ENCODE assay signal across 13 mouse cellular contexts in the genomic region with DNA sequence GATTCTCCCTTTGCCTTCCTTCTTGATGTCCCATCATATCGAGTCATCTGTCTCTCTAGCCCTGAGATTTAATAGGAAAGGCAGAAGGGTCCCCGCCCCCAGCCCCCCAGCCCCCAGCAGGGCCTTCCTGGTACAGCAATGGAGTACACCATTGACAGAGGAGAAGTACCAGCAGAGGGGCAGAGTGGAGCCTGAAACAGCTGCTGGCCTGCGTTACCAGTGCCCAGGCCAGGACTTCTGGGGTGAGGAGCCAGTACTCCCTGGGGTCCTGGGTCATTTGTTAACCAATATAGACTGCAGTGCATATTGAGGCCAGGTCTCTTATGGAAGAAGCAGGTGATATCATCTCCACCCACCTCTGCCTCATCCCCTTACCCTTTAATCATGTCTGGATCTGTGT. TPM values are rescaled to one million over a fixed set of nuclear protein-coding genes. Genes with fewer than 3 reads are reported as not detected.
DNase-seq lines count a peak whose midpoint lies in the region; ATAC-seq lines count a peak whose summit lies in the region.
"Had no signal": no experiment of that assay in that cellular context is flagged by ENCODE, and none has a peak within 500 bp of the region (broad histone marks: within the 10 kb centered on the region; RNA-seq: fewer than 3 reads in every experiment).

No protein-coding gene starts in this region.

- no peak for DNase-seq in heart, adult 18-20 months
- no peak for DNase-seq in right cerebral cortex, postnatal 14 days
- no peak for DNase-seq in cerebellum, postnatal 14 days
- DNase-seq: layer of hippocampus, adult 9-11 months; right cerebral cortex, postnatal 25 days had no signal

- H3K9me3 ChIP-seq in heart, embryonic 13.5 days, result no peaks in the 10 kb centered on the region
- H3K9me3 ChIP-seq in midbrain, embryonic 12.5 days, result no peaks in the 10 kb centered on the region
- H3K9me3 ChIP-seq in midbrain, embryonic 16.5 days (replicated peaks; ENCODE audit: control insufficient read depth, low read length, poor library complexity, severe bottlenecking), result no peaks in the 10 kb centered on the region
- H3K9me3 ChIP-seq in hindbrain, embryonic 13.5 days, result no peaks in the 10 kb centered on the region
- no peaks in the 10 kb centered on the region for H3K9me3 ChIP-seq in midbrain, embryonic 15.5 days
- H3K9me3 ChIP-seq: embryonic facial prominence, embryonic 15.5 days had no signal

- H3K27ac ChIP-seq in heart, embryonic 13.5 days (replicated peaks), result peak overlapping the region; percentile 92
- H3K27ac ChIP-seq in midbrain, embryonic 12.5 days (replicated peaks), result peak overlapping the region; percentile 50
- no peak overlapping the region for H3K27ac ChIP-seq in midbrain, embryonic 16.5 days (ENCODE audit: low read length)
- peak overlapping the region; percentile 82 for H3K27ac ChIP-seq in hindbrain, embryonic 13.5 days
- H3K27ac ChIP-seq in midbrain, embryonic 15.5 days, result peak overlapping the region; percentile 4; the same call in 1 of the 2 replicates
- H3K27ac ChIP-seq: embryonic facial prominence, embryonic 15.5 days; kidney, postnatal 0 days had no signal

- H3K4me2 ChIP-seq in heart, embryonic 13.5 days, result no peak overlapping the region
- H3K4me2 ChIP-seq in midbrain, embryonic 12.5 days (replicated peaks), result no peak overlapping the region
- H3K4me2 ChIP-seq in midbrain, embryonic 16.5 days (ENCODE audit: low read length), result no peak overlapping the region
- no peak overlapping the region for H3K4me2 ChIP-seq in hindbrain, embryonic 13.5 days
- no peak overlapping the region for H3K4me2 ChIP-seq in midbrain, embryonic 15.5 days
- H3K4me2 ChIP-seq: embryonic facial prominence, embryonic 15.5 days had no signal

- peak overlapping the region; percentile 73 for H3K9ac ChIP-seq in heart, embryonic 13.5 days
- H3K9ac ChIP-seq in midbrain, embryonic 12.5 days (replicated peaks), result no peak overlapping the region
- H3K9ac ChIP-seq in midbrain, embryonic 16.5 days (ENCODE audit: low read depth, low read length), result no peak overlapping the region
- H3K9ac ChIP-seq in hindbrain, embryonic 13.5 days, result 0 out of 2 replicates have a peak overlapping the region, but pooled peaks have one; percentile 26
- no peak overlapping the region for H3K9ac ChIP-seq in midbrain, embryonic 15.5 days
- H3K9ac ChIP-seq: embryonic facial prominence, embryonic 15.5 days had no signal

- no peak overlapping the region for H3K4me3 ChIP-seq in heart, embryonic 13.5 days
- H3K4me3 ChIP-seq in midbrain, embryonic 12.5 days, result no peak overlapping the region
- no peak overlapping the region for H3K4me3 ChIP-seq in midbrain, embryonic 16.5 days (ENCODE audit: low read depth, low read length)
- H3K4me3 ChIP-seq in hindbrain, embryonic 13.5 days, result no peak overlapping the region
- H3K4me3 ChIP-seq in midbrain, embryonic 15.5 days, result no peak overlapping the region
- H3K4me3 ChIP-seq: embryonic facial prominence, embryonic 15.5 days had no signal

- peaks cover 100% of the 10 kb centered on the region for H3K4me1 ChIP-seq in heart, embryonic 13.5 days
- H3K4me1 ChIP-seq in midbrain, embryonic 12.5 days, result peaks cover 56% of the 10 kb centered on the region
- H3K4me1 ChIP-seq in midbrain, embryonic 16.5 days (ENCODE audit: control insufficient read depth, insufficient read depth, low read length), result peaks cover 39% of the 10 kb centered on the region
- H3K4me1 ChIP-seq in hindbrain, embryonic 13.5 days (replicated peaks), result peaks cover 84% of the 10 kb centered on the region
- peaks cover 56% of the 10 kb centered on the region for H3K4me1 ChIP-seq in midbrain, embryonic 15.5 days

- no peaks in the 10 kb centered on the region for H3K27me3 ChIP-seq in heart, embryonic 13.5 days (replicated peaks)
- H3K27me3 ChIP-seq in midbrain, embryonic 12.5 days, result no peaks in the 10 kb centered on the region
- H3K27me3 ChIP-seq in midbrain, embryonic 16.5 days (ENCODE audit: control insufficient read depth, insufficient read depth, low read depth, low read length), result no peaks in the 10 kb centered on the region
- no peaks in the 10 kb centered on the region for H3K27me3 ChIP-seq in hindbrain, embryonic 13.5 days
- H3K27me3 ChIP-seq in midbrain, embryonic 15.5 days (replicated peaks), result no peaks in the 10 kb centered on the region
- H3K27me3 ChIP-seq: CH12.LX; embryonic facial prominence, embryonic 15.5 days had no signal

- peaks cover 36% of the 10 kb centered on the region for H3K36me3 ChIP-seq in heart, embryonic 13.5 days
- H3K36me3 ChIP-seq in midbrain, embryonic 12.5 days, result peaks cover 49% of the 10 kb centered on the region
- H3K36me3 ChIP-seq in midbrain, embryonic 16.5 days (ENCODE audit: control insufficient read depth, insufficient read depth, low read length), result no peaks in the 10 kb centered on the region
- peaks cover 46% of the 10 kb centered on the region for H3K36me3 ChIP-seq in hindbrain, embryonic 13.5 days
- H3K36me3 ChIP-seq in midbrain, embryonic 15.5 days (replicated peaks), result no peaks in the 10 kb centered on the region

- ATAC-seq in heart, embryonic 13.5 days (ENCODE audit: extremely low read depth, insufficient number of reproducible peaks, low FRiP score, low TSS enrichment), result no peak
- ATAC-seq in midbrain, embryonic 12.5 days (ENCODE audit: low FRiP score, low read depth), result no peak
- ATAC-seq in midbrain, embryonic 16.5 days, result no peak
- no peak for ATAC-seq in hindbrain, embryonic 13.5 days (ENCODE audit: low FRiP score)
- no peak for ATAC-seq in midbrain, embryonic 15.5 days (replicated peaks)

- WGBS in heart, embryonic 13.5 days, result 70% methylated on average over 3 of the region's 3 CpGs
- WGBS in midbrain, embryonic 12.5 days, result 69% methylated on average over 3 of the region's 3 CpGs
- 71% methylated on average over 3 of the region's 3 CpGs for WGBS in midbrain, embryonic 16.5 days
- 64% methylated on average over 3 of the region's 3 CpGs for WGBS in hindbrain, embryonic 13.5 days
- WGBS in midbrain, embryonic 15.5 days, result 72% methylated on average over 3 of the region's 3 CpGs

RNA-seq across cellular contexts. Expression of gene Zmiz1, which starts 51.4 kb away (rescaled TPM):
- 25.1 and 25.7 TPM in 2 replicates for polyA plus RNA-seq in heart, embryonic 13.5 days (2015; fragmentation: Nextera tagmentation; extraction: Ambion mirVana)
- 10 to 100 TPM; 32.5 to 38.5 TPM for total RNA-seq in heart, adult 18-20 months (2021)
- 79.4 and 82.5 TPM in 2 replicates for polyA plus RNA-seq in midbrain, embryonic 12.5 days (2016; fragmentation: Nextera tagmentation; extraction: Ambion mirVana)
- 54.2 and 58.0 TPM in 2 replicates for polyA plus RNA-seq in midbrain, embryonic 16.5 days (2015; fragmentation: Nextera tagmentation; extraction: Ambion mirVana)
- 58.5 and 65.3 TPM in 2 replicates for polyA plus RNA-seq in hindbrain, embryonic 13.5 days (2015; fragmentation: Nextera tagmentation; extraction: Ambion mirVana)
- polyA plus RNA-seq in midbrain, embryonic 15.5 days (2015; fragmentation: Nextera tagmentation; extraction: Ambion mirVana), result 77.3 and 78.8 TPM in 2 replicates

Comparison
In these comparisons a context has a peak if more than half of its experiments do, and no peak if none do; other contexts are left out.
1. H3K9ac ChIP-seq: peak in heart, embryonic 13.5 days (single experiment) and hindbrain, embryonic 13.5 days (single experiment); none in midbrain, embryonic 12.5 days (single experiment), midbrain, embryonic 16.5 days (single experiment) and midbrain, embryonic 15.5 days (single experiment).